Mouse (Mus musculus) liver, postnatal 0 days (tissue): ENCODE measurements at regions not wholly inside any gene's neighbourhood (a gene's known extent, or its start where the extent isn't known, plus 50 kb on each side); places are given as distances from the start of the nearest gene placed in this dataset.

ENCODE experiments used
- CTCF ChIP-seq: sonication (generic); IDR thresholded peaks from 2 replicates; pipeline ENCODE4 v1.5.1; 2016; ENCODE audit warnings: antibody characterized with exemption, low read depth
- EP300 ChIP-seq: IDR thresholded peaks from 2 replicates; pipeline ENCODE4 v1.6.1; 2016; ENCODE audit warnings: antibody characterized with exemption, low read depth, mild to moderate bottlenecking

DNA sequence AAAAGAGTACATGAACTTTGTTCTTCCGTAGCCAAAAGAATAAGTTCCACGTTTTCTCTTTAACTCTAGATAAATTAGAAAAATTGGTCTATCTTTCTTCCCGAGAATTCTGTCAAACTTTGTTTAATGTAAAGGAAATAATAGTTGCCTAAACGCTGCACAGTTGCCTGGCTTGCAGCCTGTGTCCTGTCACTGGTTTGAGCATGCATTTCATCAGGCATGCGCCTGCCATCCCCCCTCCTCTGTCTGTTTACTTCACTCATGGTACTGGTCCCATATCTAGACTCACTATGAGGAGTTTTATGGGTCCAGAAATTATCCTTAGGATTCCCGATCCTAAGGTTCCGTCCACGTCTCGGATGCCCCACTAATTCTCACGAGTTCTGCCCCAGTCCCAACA is 520.5 kb upstream of the Mpdz start:
- TF ChIP-seq CTCF (no peak), EP300 (no peak)
